Mouse (Mus musculus): ENCODE measurements at regions not wholly inside any gene's neighbourhood (a gene's known extent, or its start where the extent isn't known, plus 50 kb on each side); places are given as distances from the start of the nearest gene placed in this dataset.

- H3K36me3 ChIP-seq (ENCODE audit: control insufficient read depth, insufficient read depth, low read length) = no peaks in the 10 kb centered on the region
- H3K4me3 ChIP-seq (ENCODE audit: low read depth, low read length) = no peak overlapping the region
- H3K4me1 ChIP-seq (ENCODE audit: control insufficient read depth, insufficient read depth, insufficient read length, low read length) = no peaks in the 10 kb centered on the region
- H3K27me3 ChIP-seq (ENCODE audit: control insufficient read depth, insufficient read depth, low read length) = no peaks in the 10 kb centered on the region
- 60% methylated on average over 2 of the region's 2 CpGs for WGBS
- no peak overlapping the region for H3K27ac ChIP-seq (ENCODE audit: insufficient read depth, low read depth, low read length)
- TF ChIP-seq POLR2A (IDR thresholded peaks at IDR 0.05; ENCODE audit: low read depth, low read length) (no peak), CTCF (IDR thresholded peaks at IDR 0.05; ENCODE audit: extremely low read depth, insufficient read length, insufficient replicate concordance, low read depth, low read length) (no peak)
Measured at GRCm38 (mm10) chr10:124138456-124138855, 874.7 kb downstream of the Fam19a2 start.

GRCm38 (mm10) chr10:124142336-124142735 lies 878.5 kb downstream of the Fam19a2 start:
- 40% methylated on average over 1 of the region's 1 CpGs for WGBS
- no peak for TF ChIP-seq POLR2A (IDR thresholded peaks at IDR 0.05; ENCODE audit: low read depth, low read length)
- no peak for TF ChIP-seq CTCF (IDR thresholded peaks at IDR 0.05; ENCODE audit: extremely low read depth, insufficient read length, insufficient replicate concordance, low read depth, low read length)
- no peaks in the 10 kb centered on the region for H3K27me3 ChIP-seq (ENCODE audit: control insufficient read depth, insufficient read depth, low read length)

GRCm38 (mm10) chr10:124146751-124147469 lies 883.1 kb downstream of the Fam19a2 start:
- no peaks in the 10 kb centered on the region for H3K27me3 ChIP-seq (ENCODE audit: control insufficient read depth, insufficient read depth, low read length)
- 75% methylated on average over 9 of the region's 9 CpGs for WGBS

More at GRCm38 (mm10) chr10:124142336-124142735, 878.5 kb downstream of the Fam19a2 start:
- Histone ChIP-seq H3K4me3 (ENCODE audit: low read depth, low read length) (no peak overlapping the region), H3K27ac (ENCODE audit: insufficient read depth, low read depth, low read length) (no peak overlapping the region), H3K36me3 (ENCODE audit: control insufficient read depth, insufficient read depth, low read length) (no peaks in the 10 kb centered on the region), H3K4me1 (ENCODE audit: control insufficient read depth, insufficient read depth, insufficient read length, low read length) (no peaks in the 10 kb centered on the region)

GRCm38 (mm10) chr10:124163441-124163840 lies 899.6 kb downstream of the Fam19a2 start:
- Histone ChIP-seq H3K4me1 (ENCODE audit: control insufficient read depth, insufficient read depth, insufficient read length, low read length) (no peaks in the 10 kb centered on the region), H3K27me3 (ENCODE audit: control insufficient read depth, insufficient read depth, low read length) (no peaks in the 10 kb centered on the region), H3K4me3 (ENCODE audit: low read depth, low read length) (no peak overlapping the region), H3K27ac (ENCODE audit: insufficient read depth, low read depth, low read length) (no peak overlapping the region), H3K36me3 (ENCODE audit: control insufficient read depth, insufficient read depth, low read length) (no peaks in the 10 kb centered on the region)
- TF ChIP-seq CTCF (IDR thresholded peaks at IDR 0.05; ENCODE audit: extremely low read depth, insufficient read length, insufficient replicate concordance, low read depth, low read length) (no peak), POLR2A (IDR thresholded peaks at IDR 0.05; ENCODE audit: low read depth, low read length) (no peak)
- WGBS = 90% methylated on average over 7 of the region's 7 CpGs

More at GRCm38 (mm10) chr10:124146751-124147469, 883.1 kb downstream of the Fam19a2 start:
- H3K27ac ChIP-seq (ENCODE audit: insufficient read depth, low read depth, low read length) = no peak overlapping the region
- H3K4me1 ChIP-seq (ENCODE audit: control insufficient read depth, insufficient read depth, insufficient read length, low read length) = no peaks in the 10 kb centered on the region
- TF ChIP-seq CTCF (IDR thresholded peaks at IDR 0.05; ENCODE audit: extremely low read depth, insufficient read length, insufficient replicate concordance, low read depth, low read length) (no peak), POLR2A (IDR thresholded peaks at IDR 0.05; ENCODE audit: low read depth, low read length) (no peak)
- no peaks in the 10 kb centered on the region for H3K36me3 ChIP-seq (ENCODE audit: control insufficient read depth, insufficient read depth, low read length)
- no peak overlapping the region for H3K4me3 ChIP-seq (ENCODE audit: low read depth, low read length)

- Histone ChIP-seq H3K4me3 (ENCODE audit: low read depth, low read length) (no peak overlapping the region), H3K4me1 (ENCODE audit: control insufficient read depth, insufficient read depth, insufficient read length, low read length) (no peaks in the 10 kb centered on the region), H3K27me3 (ENCODE audit: control insufficient read depth, insufficient read depth, low read length) (no peaks in the 10 kb centered on the region), H3K36me3 (ENCODE audit: control insufficient read depth, insufficient read depth, low read length) (no peaks in the 10 kb centered on the region), H3K27ac (ENCODE audit: insufficient read depth, low read depth, low read length) (no peak overlapping the region)
- WGBS = 54% methylated on average over 2 of the region's 2 CpGs
- TF ChIP-seq CTCF (IDR thresholded peaks at IDR 0.05; ENCODE audit: extremely low read depth, insufficient read length, insufficient replicate concordance, low read depth, low read length) = no peak
- TF ChIP-seq POLR2A (IDR thresholded peaks at IDR 0.05; ENCODE audit: low read depth, low read length) = no peak
Measured at GRCm38 (mm10) chr10:124175598-124175997, 911.8 kb downstream of the Fam19a2 start.

GRCm38 (mm10) chr10:124208317-124208716 lies 944.5 kb downstream of the Fam19a2 start:
- no peak for TF ChIP-seq POLR2A (IDR thresholded peaks at IDR 0.05; ENCODE audit: low read depth, low read length)
- TF ChIP-seq CTCF (IDR thresholded peaks at IDR 0.05; ENCODE audit: extremely low read depth, insufficient read length, insufficient replicate concordance, low read depth, low read length) = no peak
- H3K4me3 ChIP-seq (ENCODE audit: low read depth, low read length) = no peak overlapping the region
- H3K27ac ChIP-seq (ENCODE audit: insufficient read depth, low read depth, low read length) = no peak overlapping the region
- 88% methylated on average over 2 of the region's 2 CpGs for WGBS
- H3K36me3 ChIP-seq (ENCODE audit: control insufficient read depth, insufficient read depth, low read length) = no peaks in the 10 kb centered on the region
- H3K27me3 ChIP-seq (ENCODE audit: control insufficient read depth, insufficient read depth, low read length) = no peaks in the 10 kb centered on the region
- no peaks in the 10 kb centered on the region for H3K4me1 ChIP-seq (ENCODE audit: control insufficient read depth, insufficient read depth, insufficient read length, low read length)

- H3K36me3 ChIP-seq (ENCODE audit: control insufficient read depth, insufficient read depth, low read length) = no peaks in the 10 kb centered on the region
- no peak overlapping the region for H3K27ac ChIP-seq (ENCODE audit: insufficient read depth, low read depth, low read length)
- no peak for TF ChIP-seq POLR2A (IDR thresholded peaks at IDR 0.05; ENCODE audit: low read depth, low read length)
- no peak for TF ChIP-seq CTCF (IDR thresholded peaks at IDR 0.05; ENCODE audit: extremely low read depth, insufficient read length, insufficient replicate concordance, low read depth, low read length)
- WGBS = 53% methylated on average over 1 of the region's 1 CpGs
- no peaks in the 10 kb centered on the region for H3K4me1 ChIP-seq (ENCODE audit: control insufficient read depth, insufficient read depth, insufficient read length, low read length)
- no peak overlapping the region for H3K4me3 ChIP-seq (ENCODE audit: low read depth, low read length)
- H3K27me3 ChIP-seq (ENCODE audit: control insufficient read depth, insufficient read depth, low read length) = no peaks in the 10 kb centered on the region
Measured at GRCm38 (mm10) chr10:124219461-124219860, 955.7 kb downstream of the Fam19a2 start.
